ENCODE assay signal across 10 mouse cellular contexts in the genomic region with DNA sequence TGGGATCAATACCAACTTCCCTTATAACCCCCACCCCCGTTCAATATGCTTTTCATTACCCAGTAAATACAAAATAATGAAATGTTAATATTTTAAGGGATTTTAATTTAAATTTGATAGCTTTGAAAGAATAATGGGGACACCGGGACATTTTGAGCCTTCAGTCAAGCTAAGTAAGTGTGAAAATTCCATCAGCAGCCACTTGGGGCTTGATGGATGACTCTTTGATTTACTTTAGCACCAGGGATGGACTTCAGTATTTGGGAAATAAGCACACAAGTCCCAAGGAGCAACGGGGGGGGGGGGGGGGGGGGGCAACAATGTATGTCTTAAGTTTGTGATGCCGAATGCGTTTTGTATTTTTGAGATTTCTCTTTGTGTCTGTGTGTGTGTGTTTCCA. TPM values are rescaled to one million over a fixed set of nuclear protein-coding genes. Genes with fewer than 3 reads are reported as not detected.
DNase-seq lines count a peak whose midpoint lies in the region; ATAC-seq and TF ChIP-seq lines count a peak whose summit lies in the region.
"Had no signal": no experiment of that assay in that cellular context is flagged by ENCODE, and none has a peak within 500 bp of the region (broad histone marks: within the 10 kb centered on the region; RNA-seq: fewer than 3 reads in every experiment).

No protein-coding gene starts in this region.

- peak; percentile 55 for TF ChIP-seq CTCF in layer of hippocampus, adult 2 months (conservative IDR thresholded peaks at IDR 0.05)

- no peak overlapping the region for H3K27ac ChIP-seq in forebrain, embryonic 10.5 days
- no peak overlapping the region for H3K27ac ChIP-seq in forebrain, embryonic 11.5 days (ENCODE audit: low read depth, low read length)
- H3K27ac ChIP-seq in layer of hippocampus, adult 2 months: peak overlapping the region; percentile 68; the same call in 1 of the 2 replicates
- H3K27ac ChIP-seq in embryonic facial prominence, embryonic 12.5 days: no peak overlapping the region

- H3K36me3 ChIP-seq in forebrain, embryonic 10.5 days (replicated peaks): no peaks in the 10 kb centered on the region
- H3K36me3 ChIP-seq in forebrain, embryonic 11.5 days (ENCODE audit: control insufficient read depth, insufficient read depth, low read length): no peaks in the 10 kb centered on the region
- no peaks in the 10 kb centered on the region for H3K36me3 ChIP-seq in embryonic facial prominence, embryonic 12.5 days

- peak overlapping the region; percentile 82; the same call in 1 of the 2 replicates for H3K4me3 ChIP-seq in forebrain, embryonic 10.5 days
- H3K4me3 ChIP-seq in forebrain, embryonic 11.5 days (ENCODE audit: low read depth, low read length): no peak overlapping the region
- H3K4me3 ChIP-seq in layer of hippocampus, adult 2 months: peak overlapping the region; percentile 73; the same call in 1 of the 2 replicates
- no peak overlapping the region for H3K4me3 ChIP-seq in embryonic facial prominence, embryonic 12.5 days

- peaks cover 95% of the 10 kb centered on the region for H3K27me3 ChIP-seq in forebrain, embryonic 10.5 days (ENCODE audit: poor library complexity, severe bottlenecking)
- H3K27me3 ChIP-seq in forebrain, embryonic 11.5 days (ENCODE audit: control insufficient read depth, insufficient read depth, low read length): peaks cover 12% of the 10 kb centered on the region
- peaks cover 8% of the 10 kb centered on the region; the same call in 1 of the 2 replicates for H3K27me3 ChIP-seq in embryonic facial prominence, embryonic 12.5 days

- no peak overlapping the region; the same call in 1 of the 2 replicates for H3K4me2 ChIP-seq in forebrain, embryonic 11.5 days (ENCODE audit: low read depth, low read length, severe bottlenecking)
- peak overlapping the region; percentile 98; the same call in 1 of the 2 replicates for H3K4me2 ChIP-seq in embryonic facial prominence, embryonic 12.5 days (replicated peaks)

- 40% methylated on average over 5 of the region's 5 CpGs for WGBS in forebrain, embryonic 10.5 days
- WGBS in forebrain, embryonic 11.5 days: 59% methylated on average over 4 of the region's 5 CpGs
- WGBS in embryonic facial prominence, embryonic 12.5 days: 46% methylated on average over 5 of the region's 5 CpGs

- no peak overlapping the region for H3K9ac ChIP-seq in forebrain, embryonic 11.5 days (ENCODE audit: low read length)
- no peak overlapping the region for H3K9ac ChIP-seq in embryonic facial prominence, embryonic 12.5 days

- H3K4me1 ChIP-seq in forebrain, embryonic 10.5 days: peaks cover 68% of the 10 kb centered on the region
- peaks cover 9% of the 10 kb centered on the region; the same call in 1 of the 2 replicates for H3K4me1 ChIP-seq in forebrain, embryonic 11.5 days (replicated peaks; ENCODE audit: control insufficient read depth, insufficient read depth, low read length)
- 0 out of 2 replicates have a peak, but pooled peaks cover 8% of the 10 kb centered on the region for H3K4me1 ChIP-seq in embryonic facial prominence, embryonic 12.5 days

- no peak for DNase-seq in forebrain, embryonic 10.5 days (ENCODE audit: extremely low spot score, low spot score)
- no peak for DNase-seq in forebrain, embryonic 11.5 days (ENCODE audit: low spot score)
- DNase-seq in layer of hippocampus, adult 2 months (ENCODE audit: low spot score in 2 of 2): no peak
- no peak for DNase-seq in layer of hippocampus, postnatal 25 days (ENCODE audit: extremely low spot score in 1 of 2, low spot score in 1 of 2)
- DNase-seq in lung, postnatal 10 days: peak; percentile 19
- DNase-seq in ovary, adult 18-20 months (ENCODE audit: low spot score): no peak
- no peak for DNase-seq in layer of hippocampus, adult 11-12 months (ENCODE audit: low spot score)
- DNase-seq: spleen, adult 18-20 months had no signal

- ATAC-seq in forebrain, embryonic 11.5 days (replicated peaks; ENCODE audit: low FRiP score): no peak
- no peak for ATAC-seq in embryonic facial prominence, embryonic 12.5 days (ENCODE audit: insufficient number of reproducible peaks, insufficient read depth, low FRiP score, low TSS enrichment)
- ATAC-seq: Patski had no signal

- no peaks in the 10 kb centered on the region for H3K9me3 ChIP-seq in forebrain, embryonic 10.5 days
- H3K9me3 ChIP-seq in forebrain, embryonic 11.5 days (ENCODE audit: control insufficient read depth, low read length): no peaks in the 10 kb centered on the region
- H3K9me3 ChIP-seq in embryonic facial prominence, embryonic 12.5 days: no peaks in the 10 kb centered on the region

RNA-seq across cellular contexts. Expression of a gene that starts 3.1 kb away (rescaled TPM):
- polyA plus RNA-seq in forebrain, embryonic 10.5 days (2016; fragmentation: Nextera tagmentation; extraction: Ambion mirVana): 15.6 and 16.0 TPM in 2 replicates
- polyA plus RNA-seq in forebrain, embryonic 11.5 days (2014; fragmentation: Nextera tagmentation; extraction: Ambion mirVana): 18.4 and 19.2 TPM in 2 replicates
- total RNA-seq in layer of hippocampus, adult 2 months (2021): 10 to 100 TPM; 21.4 to 21.6 TPM
- total RNA-seq in layer of hippocampus, postnatal 25 days (2021): 10 to 100 TPM; 28.0 to 32.4 TPM
- polyA plus RNA-seq in embryonic facial prominence, embryonic 12.5 days (2016; fragmentation: Nextera tagmentation; extraction: Ambion mirVana): 12.3 and 12.9 TPM in 2 replicates

Comparison
In these comparisons a context has a peak if more than half of its experiments do, and no peak if none do; other contexts are left out.
1. H3K4me3 ChIP-seq: peak in forebrain, embryonic 10.5 days (single experiment) and layer of hippocampus, adult 2 months (single experiment); none in forebrain, embryonic 11.5 days (single experiment) and embryonic facial prominence, embryonic 12.5 days (single experiment).